ENCODE assay signal across 9 mouse cellular contexts in genomic region chr10:42862102-42862740, GRCm38 (mm10). TPM values are rescaled to one million over a fixed set of nuclear protein-coding genes. Genes with fewer than 3 reads are reported as not detected.
A peak's percentile ranks its signal among the peaks of the same experiment; 100 is the strongest.
DNase-seq lines count a peak whose midpoint lies in the region; ATAC-seq and TF ChIP-seq lines count a peak whose summit lies in the region.
"Had no signal": no experiment of that assay in that cellular context is flagged by ENCODE, and none has a peak within 500 bp of the region (broad histone marks: within the 10 kb centered on the region; RNA-seq: fewer than 3 reads in every experiment).

No protein-coding gene starts in this region.

- 72% methylated on average over 13 of the region's 13 CpGs for WGBS in heart, embryonic 12.5 days
- WGBS in intestine, embryonic 15.5 days, result 32% methylated on average over 13 of the region's 13 CpGs
- 4% methylated on average over 13 of the region's 13 CpGs for WGBS in small intestine, adult 2 months

- DNase-seq in heart, adult 18-20 months, result peak; percentile 72 to 74
- DNase-seq in adrenal gland, adult 8-10 months, result peak; percentile 70
- peak; percentile 55 to 62 for DNase-seq in lung, adult 18-20 months
- no peak for DNase-seq in retina, embryonic 14.5 days (ENCODE audit: low spot score)
- no peak for DNase-seq in right cerebral cortex, postnatal 10 days (ENCODE audit: low spot score in 2 of 2)

- H3K9ac ChIP-seq in heart, embryonic 12.5 days, result no peak overlapping the region
- no peak overlapping the region for H3K9ac ChIP-seq in intestine, embryonic 15.5 days
- H3K9ac ChIP-seq: midbrain, embryonic 12.5 days had no signal

- H3K4me1 ChIP-seq in heart, embryonic 12.5 days (replicated peaks), result peaks cover 15% of the 10 kb centered on the region
- H3K4me1 ChIP-seq in intestine, embryonic 15.5 days (replicated peaks), result peaks cover 26% of the 10 kb centered on the region
- H3K4me1 ChIP-seq in small intestine, adult 2 months (ENCODE audit: control insufficient read depth, insufficient read depth, insufficient read length, low read length), result peaks cover 15% of the 10 kb centered on the region

- no peak overlapping the region for H3K4me3 ChIP-seq in heart, embryonic 12.5 days
- 0 out of 2 replicates have a peak overlapping the region, but pooled peaks have one; percentile 7 for H3K4me3 ChIP-seq in intestine, embryonic 15.5 days (replicated peaks)
- peak overlapping the region; percentile 6; the same call in 1 of the 2 replicates for H3K4me3 ChIP-seq in small intestine, adult 2 months (ENCODE audit: low read depth, low read length)
- H3K4me3 ChIP-seq: midbrain, embryonic 12.5 days had no signal

- no peak for TF ChIP-seq CTCF in small intestine, adult 2 months (IDR thresholded peaks at IDR 0.05; ENCODE audit: extremely low read depth, insufficient read length, insufficient replicate concordance, low read depth, low read length)

- no peaks in the 10 kb centered on the region for H3K9me3 ChIP-seq in heart, embryonic 12.5 days (replicated peaks)
- no peaks in the 10 kb centered on the region for H3K9me3 ChIP-seq in intestine, embryonic 15.5 days
- H3K9me3 ChIP-seq: midbrain, embryonic 12.5 days had no signal

- H3K4me2 ChIP-seq in heart, embryonic 12.5 days, result no peak overlapping the region
- H3K4me2 ChIP-seq in intestine, embryonic 15.5 days (replicated peaks), result peak overlapping the region; percentile 46

- no peak for ATAC-seq in heart, embryonic 12.5 days (ENCODE audit: insufficient number of reproducible peaks, low FRiP score)
- ATAC-seq in intestine, embryonic 15.5 days, result 0 out of 2 replicates have a peak, but pooled peaks have one; percentile 42

- no peaks in the 10 kb centered on the region for H3K27me3 ChIP-seq in heart, embryonic 12.5 days (replicated peaks)
- no peaks in the 10 kb centered on the region for H3K27me3 ChIP-seq in intestine, embryonic 15.5 days (replicated peaks)
- H3K27me3 ChIP-seq in small intestine, adult 2 months (ENCODE audit: control insufficient read depth, insufficient read depth, low read length), result no peaks in the 10 kb centered on the region
- H3K27me3 ChIP-seq: midbrain, embryonic 12.5 days had no signal

- H3K27ac ChIP-seq in heart, embryonic 12.5 days (ENCODE audit: poor library complexity, severe bottlenecking), result no peak overlapping the region
- H3K27ac ChIP-seq in intestine, embryonic 15.5 days, result no peak overlapping the region
- peak overlapping the region; percentile 60 for H3K27ac ChIP-seq in small intestine, adult 2 months (ENCODE audit: insufficient read depth, low read depth, low read length)
- H3K27ac ChIP-seq: midbrain, embryonic 12.5 days had no signal

- no peaks in the 10 kb centered on the region for H3K36me3 ChIP-seq in heart, embryonic 12.5 days
- H3K36me3 ChIP-seq in intestine, embryonic 15.5 days, result no peaks in the 10 kb centered on the region
- no peaks in the 10 kb centered on the region for H3K36me3 ChIP-seq in small intestine, adult 2 months (ENCODE audit: control insufficient read depth, insufficient read depth, low read length)
- H3K36me3 ChIP-seq: midbrain, embryonic 12.5 days had no signal

- peak; percentile 51; the same call in 1 of the 2 replicates for TF ChIP-seq POLR2A in small intestine, adult 2 months (IDR thresholded peaks at IDR 0.05; ENCODE audit: low read depth, low read length)

RNA-seq across cellular contexts. Expression of gene Scml4, which starts 2.1 kb away (rescaled TPM):
- 1 to 10 TPM in 1 of 2 experiments, under 1 TPM in 1; 0.84 to 3.0 TPM for total RNA-seq in heart, adult 18-20 months (2021)
- 1.0 and 1.8 TPM in 2 replicates for polyA plus RNA-seq in heart, embryonic 12.5 days (2016; fragmentation: Nextera tagmentation; extraction: Ambion mirVana)
- total RNA-seq in adrenal gland, adult 8-10 months (2022), result 1 to 10 TPM; 4.6 to 7.4 (median 6.7) TPM
- polyA plus RNA-seq in intestine, embryonic 15.5 days (2015; fragmentation: Nextera tagmentation; extraction: Ambion mirVana), result 29.3 TPM in 2 replicates
- 6.7 and 12.1 TPM in 2 replicates for polyA plus RNA-seq in small intestine, adult 2 months (2012; rRNA removed)

Comparison
In these comparisons a context has a peak if more than half of its experiments do, and no peak if none do; other contexts are left out.
1. DNase-seq: peak in heart, adult 18-20 months (2 of 2), adrenal gland, adult 8-10 months (single experiment) and lung, adult 18-20 months (2 of 2); none in retina, embryonic 14.5 days (single experiment) and right cerebral cortex, postnatal 10 days (0 of 2).